Mouse (Mus musculus) CD4-positive, CD25-positive, alpha-beta regulatory T cell (primary cell): ENCODE measurements around the gene Rin1. TPM values are rescaled to one million over a fixed set of nuclear protein-coding genes. Genes with fewer than 3 reads are reported as not detected.

Experiments
- polyA plus RNA-seq: library from polyadenylated mRNA; unstranded; fragments of 100-300 nt; shearing (Covaris generic); gene quantifications from one replicate; pipeline ENCODE4 v1.2.1, GENCODE M21; 2017

Rin1 gene
- polyA plus RNA-seq: 0.51 TPM

GRCm38 (mm10) chr19:5050047-5050905 is at the start of gene Rin1:
TSS of gene Rin1 (plus strand) at chr19:5050481.

GRCm38 (mm10) chr19:5023621-5024479 is 26.4 kb upstream of the Rin1 start, which contains the start of gene Slc29a2:
TSS of gene Slc29a2 (plus strand) at chr19:5023860.

GRCm38 (mm10) chr19:5038709-5039156 is 11.5 kb upstream of the Rin1 start, which contains the start of the genes B4gat1 and AC124502.3:
TSS of gene B4gat1 (plus strand) at chr19:5038826.
TSS of gene AC124502.3 (plus strand) at chr19:5038891.

GRCm38 (mm10) chr19:5040862-5041523 is 9.3 kb upstream of the Rin1 start, which contains the start of gene Brms1:
TSS of gene Brms1 (plus strand) at chr19:5041354.

GRCm38 (mm10) chr19:5067867-5068569 is 17.7 kb downstream of the Rin1 start, which contains the start of gene Cd248:
TSS of gene Cd248 (plus strand) at chr19:5068078.

GRCm38 (mm10) chr19:5085145-5085863 is 35.0 kb downstream of the Rin1 start, which contains the start of gene Tmem151a:
TSS of gene Tmem151a (minus strand) at chr19:5085531.

GRCm38 (mm10) chr19:5087884-5088728 is 37.8 kb downstream of the Rin1 start, which contains the start of gene Yif1a:
TSS of gene Yif1a (plus strand) at chr19:5088538.

GRCm38 (mm10) chr19:5098363-5099143 is 48.3 kb downstream of the Rin1 start, which contains the start of gene Cnih2:
TSS of gene Cnih2 (minus strand) at chr19:5098521.

Other genes with a start within 250 kb of the Rin1 start
- gene Gm21992, start 238.9 kb upstream of the Rin1 start, polyA plus RNA-seq: 28.3 TPM
- 62.4 TPM for gene Rbm14, start 238.8 kb upstream of the Rin1 start, polyA plus RNA-seq
- 128 TPM for gene Ccs, start 211.1 kb upstream of the Rin1 start, polyA plus RNA-seq
- 0.14 TPM for gene Ccdc87, start 211.1 kb upstream of the Rin1 start, polyA plus RNA-seq
- 2.9 TPM for gene Ctsf, start 195.4 kb upstream of the Rin1 start, polyA plus RNA-seq
- 0.18 TPM for gene Actn3, start 172.6 kb upstream of the Rin1 start, polyA plus RNA-seq
- gene Zdhhc24, start 171.8 kb upstream of the Rin1 start, polyA plus RNA-seq: 7.5 TPM
- 0.79 TPM for gene Bbs1, start 143.9 kb upstream of the Rin1 start, polyA plus RNA-seq
- gene Dpp3, start 122.2 kb upstream of the Rin1 start, polyA plus RNA-seq: 108 TPM
- 0.56 TPM for gene Peli3, start 107.4 kb upstream of the Rin1 start, polyA plus RNA-seq
- 74.6 TPM for gene Mrpl11, start 88.3 kb upstream of the Rin1 start, polyA plus RNA-seq
- 0.71 TPM for gene Npas4, start 60.2 kb upstream of the Rin1 start, polyA plus RNA-seq
- 2.2 TPM for gene Slc29a2, start 26.6 kb upstream of the Rin1 start, polyA plus RNA-seq
- 16.9 TPM for gene B4gat1, start 11.7 kb upstream of the Rin1 start, polyA plus RNA-seq
- 1.6 TPM for gene AC124502.3, start 11.6 kb upstream of the Rin1 start, polyA plus RNA-seq
- gene Brms1, start 9.1 kb upstream of the Rin1 start, polyA plus RNA-seq: 85.3 TPM
- gene Cd248, start 17.6 kb downstream of the Rin1 start, polyA plus RNA-seq: not detected
- not detected for gene Tmem151a, start 35.0 kb downstream of the Rin1 start, polyA plus RNA-seq
- gene Yif1a, start 38.1 kb downstream of the Rin1 start, polyA plus RNA-seq: 67.0 TPM
- 2.6 TPM for gene Cnih2, start 48.0 kb downstream of the Rin1 start, polyA plus RNA-seq
- 221 TPM for gene Rab1b, start 56.6 kb downstream of the Rin1 start, polyA plus RNA-seq
- 5.5 TPM for gene Klc2, start 68.1 kb downstream of the Rin1 start, polyA plus RNA-seq
- 134 TPM for gene Pacs1, start 222.6 kb downstream of the Rin1 start, polyA plus RNA-seq
- 354 TPM for gene Sf3b2, start 245.0 kb downstream of the Rin1 start, polyA plus RNA-seq
- gene Gal3st3, start 247.8 kb downstream of the Rin1 start, polyA plus RNA-seq: 0.20 TPM